Mouse (Mus musculus) limb, embryonic 10.5 days (tissue): ENCODE results near the gene H2bfm. TPM values are rescaled to one million over a fixed set of nuclear protein-coding genes. Genes with fewer than 3 reads are reported as not detected.
A peak's percentile ranks its signal among the peaks of the same experiment; 100 is the strongest.
"Not testable (repeated sequence)": the region's sequence is repeated elsewhere in the genome, so short reads cannot be mapped to it uniquely, and the experiment has no call there.

Experiments
- DNase-seq: peaks from one replicate; pipeline ENCODE4 v3.0.0-alpha.2; 2017; ENCODE audit warnings: low spot score
- H3K27ac ChIP-seq: fragments of 300-500 bp; sonication (generic); 2 replicates; pipeline ENCODE4 v1.5.1; 2016; ENCODE audit warnings: mild to moderate bottlenecking
- H3K27me3 ChIP-seq: fragments of 300-500 bp; sonication (generic); 2 replicates; pipeline ENCODE4 v1.6.1; 2016; ENCODE audit warnings: low read depth, mild to moderate bottlenecking; ENCODE audit not compliant: poor library complexity, severe bottlenecking
- H3K36me3 ChIP-seq: fragments of 300-500 bp; sonication (generic); 2 replicates; pipeline ENCODE4 v1.6.1; 2016; ENCODE audit warnings: mild to moderate bottlenecking, moderate library complexity
- H3K4me1 ChIP-seq: fragments of 300-500 bp; sonication (generic); 2 replicates; pipeline ENCODE4 v1.6.1; 2016
- H3K4me3 ChIP-seq: fragments of 300-500 bp; sonication (generic); 2 replicates; pipeline ENCODE4 v1.5.1; 2016; ENCODE audit warnings: mild to moderate bottlenecking, moderate library complexity
- H3K9me3 ChIP-seq: fragments of 300-500 bp; sonication (generic); replicated peaks from 2 replicates; pipeline ENCODE4 v1.6.1; 2016; ENCODE audit warnings: mild to moderate bottlenecking
- WGBS: fragments of 180-500 bp; shearing (Covaris S2); methylation state at CpG from one replicate; pipeline ENCODE4 v1.1.7; 2016; 5-methylcytosine and 5-hydroxymethylcytosine counted together
- polyA plus RNA-seq: library from polyadenylated mRNA; unstranded; fragments of >200 nt; fragmentation: Nextera tagmentation; extraction: Ambion mirVana; gene quantifications from 2 replicates; pipeline ENCODE4 v1.2.1, GENCODE M21; 2016

H2bfm gene
- polyA plus RNA-seq = not detected in 2 replicates

- WGBS = 91% methylated on average over 14 of the region's 14 CpGs
- DNase-seq = no peak
- H3K27me3 ChIP-seq = no peaks in the 10 kb centered on the region
- no peaks in the 10 kb centered on the region for H3K36me3 ChIP-seq
- H3K9me3 ChIP-seq = no peaks in the 10 kb centered on the region
- H3K4me1 ChIP-seq = no peaks in the 10 kb centered on the region
- H3K27ac ChIP-seq = no peak within 1 kb of the TSS
- no peak within 1 kb of the TSS for H3K4me3 ChIP-seq
These were observed at the start of gene H2bfm for GRCm38 (mm10) chrX:136927031-136927430. Gene H2bfm (plus strand): TSS chrX:136927325.

- 61% methylated on average over 2 of the region's 2 CpGs for WGBS
- H3K9me3 ChIP-seq = no peaks in the 10 kb centered on the region
- H3K36me3 ChIP-seq = no peaks in the 10 kb centered on the region
- H3K4me1 ChIP-seq = no peaks in the 10 kb centered on the region
- DNase-seq = no peak
- H3K27me3 ChIP-seq = 0 out of 2 replicates have a peak, but pooled peaks cover 4% of the 10 kb centered on the region
- no peak overlapping the region for H3K4me3 ChIP-seq
- H3K27ac ChIP-seq = no peak overlapping the region
These were observed 31.4 kb upstream of the H2bfm start for GRCm38 (mm10) chrX:136895757-136896156.

- Histone ChIP-seq H3K9me3 (no peaks in the 10 kb centered on the region), H3K27ac (no peak overlapping the region), H3K27me3 (0 out of 2 replicates have a peak, but pooled peaks cover 8% of the 10 kb centered on the region), H3K4me3 (no peak overlapping the region), H3K36me3 (no peaks in the 10 kb centered on the region), H3K4me1 (no peaks in the 10 kb centered on the region)
- DNase-seq = no peak
- 59% methylated on average over 4 of the region's 4 CpGs for WGBS
These were observed 22.8 kb upstream of the H2bfm start for GRCm38 (mm10) chrX:136904369-136904768.

GRCm38 (mm10) chrX:136925863-136926262, 1.3 kb upstream of the H2bfm start:
- DNase-seq = no peak
- H3K4me3 ChIP-seq = no peak overlapping the region
- H3K27ac ChIP-seq = no peak overlapping the region
- no peaks in the 10 kb centered on the region for H3K27me3 ChIP-seq
- no peaks in the 10 kb centered on the region for H3K9me3 ChIP-seq
- H3K4me1 ChIP-seq = no peaks in the 10 kb centered on the region
- no peaks in the 10 kb centered on the region for H3K36me3 ChIP-seq

- Histone ChIP-seq H3K4me1 (no peaks in the 10 kb centered on the region), H3K27me3 (0 out of 2 replicates have a peak, but pooled peaks cover 4% of the 10 kb centered on the region)
These were observed 10.9 kb downstream of the H2bfm start for GRCm38 (mm10) chrX:136937985-136938384.

GRCm38 (mm10) chrX:136957583-136958279, 30.6 kb downstream of the H2bfm start:
- WGBS = 23% methylated on average over 13 of the region's 13 CpGs
- H3K27me3 ChIP-seq, H3K4me1 ChIP-seq, H3K27ac ChIP-seq, H3K36me3 ChIP-seq, H3K9me3 ChIP-seq: not testable (repeated sequence)
- H3K4me3 ChIP-seq = peak overlapping the region; percentile 43
- peak; percentile 45 for DNase-seq

More at GRCm38 (mm10) chrX:136937985-136938384, 10.9 kb downstream of the H2bfm start:
- H3K4me3 ChIP-seq = no peak overlapping the region
- whole genome bisulfite sequencing = 43% methylated on average over 3 of the region's 3 CpGs
- H3K27ac ChIP-seq = no peak overlapping the region
- H3K36me3 ChIP-seq = no peaks in the 10 kb centered on the region
- DNase-seq = no peak
- H3K9me3 ChIP-seq = no peaks in the 10 kb centered on the region

GRCm38 (mm10) chrX:136958300-136958699, 31.2 kb downstream of the H2bfm start:
- H3K4me1 ChIP-seq, H3K27ac ChIP-seq, H3K9me3 ChIP-seq, H3K36me3 ChIP-seq, H3K27me3 ChIP-seq, DNase-seq: not testable (repeated sequence)
- 60% methylated on average over 5 of the region's 5 CpGs for WGBS
- peak overlapping the region; percentile 43 for H3K4me3 ChIP-seq

GRCm38 (mm10) chrX:136959688-136960087, 32.6 kb downstream of the H2bfm start:
- Histone ChIP-seq H3K36me3 (no peaks in the 10 kb centered on the region), H3K4me1 (no peaks in the 10 kb centered on the region), H3K27me3 (0 out of 2 replicates have a peak, but pooled peaks cover 3% of the 10 kb centered on the region), H3K9me3 (no peaks in the 10 kb centered on the region), H3K27ac (no peak overlapping the region), H3K4me3 (no peak overlapping the region)
- no peak for DNase-seq
- 29% methylated on average over 2 of the region's 2 CpGs for WGBS

GRCm38 (mm10) chrX:136975397-136975796, 48.3 kb downstream of the H2bfm start, which contains the start of gene Tmsb15b2:
Gene Tmsb15b2 (minus strand): TSS chrX:136975497.
- not testable (repeated sequence) for H3K9me3 ChIP-seq, H3K27me3 ChIP-seq, H3K36me3 ChIP-seq, H3K27ac ChIP-seq, DNase-seq, H3K4me1 ChIP-seq
- peak within 1 kb of the TSS; percentile 52 for H3K4me3 ChIP-seq
- WGBS = 89% methylated on average over 6 of the region's 6 CpGs

GRCm38 (mm10) chrX:136976424-136977084, 49.4 kb downstream of the H2bfm start, which contains the start of the genes Tmsb15l and Tmsb15b1:
Gene Tmsb15l (minus strand): TSS chrX:136976869.
Gene Tmsb15b1 (minus strand): TSS chrX:136976874.
- 24% methylated on average over 15 of the region's 15 CpGs for whole genome bisulfite sequencing
- no peaks in the 10 kb centered on the region for H3K9me3 ChIP-seq
- no peaks in the 10 kb centered on the region for H3K4me1 ChIP-seq
- H3K27me3 ChIP-seq = peaks cover 5% of the 10 kb centered on the region; the same call in 1 of the 2 replicates
- no peak within 1 kb of the TSS for H3K27ac ChIP-seq
- DNase-seq = peak; percentile 55
- no peaks in the 10 kb centered on the region for H3K36me3 ChIP-seq
- H3K4me3 ChIP-seq = peak within 1 kb of the TSS; percentile 52

Other genes starting within 250 kb of the H2bfm start
- 5.1 and 6.0 TPM in 2 replicates for gene Tceal1, start 219.3 kb upstream of the H2bfm start, polyA plus RNA-seq
- gene Morf4l2, start 183.6 kb upstream of the H2bfm start, polyA plus RNA-seq = 552 and 564 TPM in 2 replicates
- 0.13 TPM in 2 replicates for gene Glra4, start 147.2 kb upstream of the H2bfm start, polyA plus RNA-seq
- gene Plp1, start 104.7 kb upstream of the H2bfm start, polyA plus RNA-seq = 2.6 and 3.8 TPM in 2 replicates
- 0.09 and 0.14 TPM in 2 replicates for gene Rab9b, start 58.6 kb upstream of the H2bfm start, polyA plus RNA-seq
- gene Tmsb15b2, start 48.2 kb downstream of the H2bfm start, polyA plus RNA-seq = 25.1 and 49.5 TPM in 2 replicates
- gene Tmsb15l, start 49.5 kb downstream of the H2bfm start, polyA plus RNA-seq = 3.3 and 5.0 TPM in 2 replicates
- gene Tmsb15b1, start 49.5 kb downstream of the H2bfm start, polyA plus RNA-seq = 13.5 and 19.8 TPM in 2 replicates
- 15.8 and 32.4 TPM in 2 replicates for gene Zcchc18, start 65.8 kb downstream of the H2bfm start, polyA plus RNA-seq
- gene Slc25a53, start 111.0 kb downstream of the H2bfm start, polyA plus RNA-seq = 12.9 and 13.7 TPM in 2 replicates
- 15.5 and 16.1 TPM in 2 replicates for gene Fam199x, start 122.3 kb downstream of the H2bfm start, polyA plus RNA-seq
- gene Esx1, start 194.8 kb downstream of the H2bfm start, polyA plus RNA-seq = not detected in 2 replicates